Mouse (Mus musculus) liver, embryonic 12.5 days (tissue): ENCODE results near the gene Cldn19. TPM values are rescaled to one million over a fixed set of nuclear protein-coding genes. Genes with fewer than 3 reads are reported as not detected.

Experiments used
- ATAC-seq: fragments of 200-750 bp; cut with Nextera tagmentation; 2 replicates; pipeline ENCODE4 v1.8.0; 2017; ENCODE audit warnings: moderate number of reproducible peaks, mild to moderate bottlenecking, moderate library complexity
- H3K27ac ChIP-seq: fragments of 300-500 bp; sonication (generic); 2 replicates; pipeline ENCODE4 v1.5.1; 2016; ENCODE audit warnings: mild to moderate bottlenecking
- H3K27me3 ChIP-seq: fragments of 300-500 bp; sonication (generic); replicated peaks from 2 replicates; pipeline ENCODE4 v1.6.1; 2016; ENCODE audit warnings: mild to moderate bottlenecking, moderate library complexity
- H3K36me3 ChIP-seq: fragments of 300-500 bp; sonication (generic); 2 replicates; pipeline ENCODE4 v1.6.1; 2016; ENCODE audit warnings: mild to moderate bottlenecking, moderate library complexity
- H3K4me1 ChIP-seq: fragments of 300-500 bp; sonication (generic); 2 replicates; pipeline ENCODE4 v1.6.1; 2016
- H3K4me2 ChIP-seq: fragments of 300-500 bp; sonication (generic); 2 replicates; pipeline ENCODE4 v1.6.1; 2016; ENCODE audit warnings: mild to moderate bottlenecking, moderate library complexity
- H3K4me3 ChIP-seq: fragments of 300-500 bp; sonication (generic); 2 replicates; pipeline ENCODE4 v1.5.1; 2016; ENCODE audit warnings: mild to moderate bottlenecking, moderate library complexity
- H3K9ac ChIP-seq: fragments of 300-500 bp; sonication (generic); 2 replicates; pipeline ENCODE4 v1.6.1; 2016; ENCODE audit warnings: mild to moderate bottlenecking, moderate library complexity
- H3K9me3 ChIP-seq: fragments of 300-500 bp; sonication (generic); replicated peaks from 2 replicates; pipeline ENCODE4 v1.6.1; 2016; ENCODE audit warnings: mild to moderate bottlenecking, moderate library complexity
- WGBS: fragments of 180-500 bp; shearing (Covaris S2); methylation state at CpG from one replicate; pipeline ENCODE4 v1.1.7; 2016; ENCODE audit not compliant: insufficient replicate concordance; 5-methylcytosine and 5-hydroxymethylcytosine counted together
- polyA plus RNA-seq: library from polyadenylated mRNA; unstranded; fragments of >200 nt; fragmentation: Nextera tagmentation; extraction: Ambion mirVana; gene quantifications from 2 replicates; pipeline ENCODE4 v1.2.1, GENCODE M21; 2016

Gene Cldn19
- polyA plus RNA-seq, 1 experiment from 2014 or later, result not detected

DNA sequence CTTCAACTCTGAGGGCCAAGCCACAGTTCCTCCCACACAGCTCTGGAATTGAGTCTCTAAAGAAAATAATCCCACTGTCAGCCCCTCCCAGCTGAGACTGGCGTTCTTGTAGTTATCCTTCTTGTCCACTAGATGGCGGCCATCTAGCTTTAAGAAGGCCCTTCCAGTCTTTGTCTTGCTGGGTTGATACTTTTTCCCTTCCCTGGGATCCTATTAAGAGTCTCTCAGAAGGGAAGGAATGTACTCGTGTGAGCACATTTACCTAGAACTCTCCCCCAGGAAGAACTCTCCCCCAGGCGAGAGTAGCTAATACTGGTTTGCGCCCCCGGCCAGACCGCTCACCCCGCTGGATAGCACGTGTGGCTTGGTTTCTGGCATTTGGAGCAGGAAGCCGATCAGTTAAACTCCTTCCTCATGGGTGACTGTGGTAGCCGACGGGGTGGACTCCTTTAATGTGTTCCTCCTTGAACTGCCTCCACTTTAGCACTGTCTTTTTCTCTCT, 16.0 kb upstream of the Cldn19 start:
- H3K4me1 ChIP-seq, result peaks cover 18% of the 10 kb centered on the region
- ATAC-seq, result peak; percentile 69; the same call in 1 of the 2 replicates
- peak overlapping the region; percentile 33 for H3K9ac ChIP-seq
- peak overlapping the region; percentile 44 for H3K4me2 ChIP-seq
- 25% methylated on average over 12 of the region's 12 CpGs for WGBS
- H3K27ac ChIP-seq, result peak overlapping the region; percentile 42; the same call in 1 of the 2 replicates
- no peaks in the 10 kb centered on the region for H3K9me3 ChIP-seq
- no peaks in the 10 kb centered on the region for H3K27me3 ChIP-seq
- peaks cover 41% of the 10 kb centered on the region for H3K36me3 ChIP-seq
- H3K4me3 ChIP-seq, result 0 out of 2 replicates have a peak overlapping the region, but pooled peaks have one; percentile 16

DNA sequence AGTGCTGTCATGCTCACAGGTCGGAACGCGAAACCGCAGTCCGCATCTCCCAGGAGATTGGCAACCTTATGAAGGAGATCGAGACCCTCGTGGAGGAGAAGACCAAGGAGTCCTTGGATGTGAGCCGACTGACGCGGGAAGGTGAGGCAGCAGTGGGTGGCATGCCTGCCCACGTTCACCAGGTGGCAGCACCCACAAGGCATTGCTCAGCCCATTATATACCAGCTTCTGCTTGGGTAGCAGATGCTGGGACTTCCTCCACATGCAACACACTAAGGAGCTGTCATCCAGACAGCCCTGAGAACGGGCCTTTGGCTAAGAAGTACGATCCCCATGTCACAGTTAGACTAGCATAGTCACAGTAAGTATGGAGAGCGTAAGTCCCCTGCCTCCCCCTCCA, 13.6 kb upstream of the Cldn19 start:
- Histone ChIP-seq H3K27me3 (no peaks in the 10 kb centered on the region), H3K27ac (no peak overlapping the region), H3K36me3 (peaks cover 51% of the 10 kb centered on the region), H3K9me3 (no peaks in the 10 kb centered on the region), H3K4me1 (peaks cover 13% of the 10 kb centered on the region), H3K4me2 (no peak overlapping the region), H3K4me3 (no peak overlapping the region), H3K9ac (no peak overlapping the region)
- WGBS, result 78% methylated on average over 14 of the region's 14 CpGs
- no peak for ATAC-seq

DNA sequence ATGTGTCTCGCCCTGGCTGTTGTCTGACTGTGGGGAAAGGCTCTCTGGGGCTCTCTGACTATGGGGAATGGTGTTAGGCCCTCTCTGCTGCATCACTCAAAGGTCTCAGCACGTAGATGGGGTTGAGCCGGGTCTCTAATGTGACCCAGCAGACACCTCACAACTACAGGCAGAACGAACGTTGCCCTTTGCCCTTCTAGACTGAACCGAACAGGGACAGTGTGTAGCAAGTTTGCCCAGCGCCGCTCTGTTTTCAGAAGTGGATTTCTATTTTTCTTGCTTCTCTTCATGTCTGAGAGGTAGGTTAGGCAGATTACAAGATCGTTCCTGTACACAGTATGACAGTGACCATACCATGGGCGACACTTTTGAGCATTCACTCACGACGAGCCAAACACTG, 12.6 kb upstream of the Cldn19 start:
- peaks cover 52% of the 10 kb centered on the region for H3K36me3 ChIP-seq
- no peak overlapping the region for H3K4me3 ChIP-seq
- H3K4me1 ChIP-seq, result peaks cover 15% of the 10 kb centered on the region
- 75% methylated on average over 12 of the region's 12 CpGs for WGBS
- H3K27ac ChIP-seq, result no peak overlapping the region
- H3K9ac ChIP-seq, result no peak overlapping the region
- no peak for ATAC-seq
- H3K27me3 ChIP-seq, result no peaks in the 10 kb centered on the region
- no peaks in the 10 kb centered on the region for H3K9me3 ChIP-seq
- no peak overlapping the region for H3K4me2 ChIP-seq

DNA sequence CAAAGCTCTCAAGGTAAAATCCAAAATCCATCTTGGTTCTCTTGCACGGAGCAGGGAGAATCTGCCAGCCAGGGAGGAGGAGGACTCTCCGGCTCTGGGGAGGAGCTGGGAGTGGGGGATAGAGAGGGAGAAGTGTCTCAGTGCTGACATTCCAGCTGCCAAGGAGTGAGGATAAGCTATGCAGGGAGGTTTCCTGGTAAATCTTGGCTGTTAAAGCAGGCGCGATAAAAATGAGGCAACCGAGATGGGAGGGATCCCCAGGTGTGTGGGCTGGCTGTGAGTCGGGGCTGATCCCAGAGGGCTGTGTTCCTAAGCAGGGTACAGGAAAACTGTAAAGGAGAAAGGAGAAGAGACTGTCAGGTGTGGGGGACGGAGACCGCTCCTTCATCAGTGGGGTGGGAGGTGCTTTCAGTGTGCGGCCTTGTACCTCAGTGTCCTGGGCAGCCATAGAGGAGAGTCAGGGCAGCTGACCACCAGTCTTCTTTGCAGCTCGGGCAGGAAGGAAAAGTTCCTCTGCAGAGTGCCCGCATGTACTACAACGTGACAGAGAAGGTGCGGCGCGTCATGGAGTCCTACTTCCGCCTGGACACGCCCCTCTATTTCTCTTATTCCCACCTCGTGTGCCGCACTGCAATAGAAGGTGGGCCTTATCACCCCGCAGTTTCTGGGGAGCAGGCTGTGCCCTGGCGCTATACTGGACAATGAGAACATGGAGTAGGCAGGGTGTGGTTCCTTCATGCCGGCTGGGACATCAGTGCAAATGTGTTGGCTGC, 10.6 kb upstream of the Cldn19 start:
- Histone ChIP-seq H3K9me3 (no peaks in the 10 kb centered on the region), H3K4me3 (no peak overlapping the region), H3K27me3 (no peaks in the 10 kb centered on the region), H3K9ac (no peak overlapping the region), H3K4me1 (peaks cover 5% of the 10 kb centered on the region; the same call in 1 of the 2 replicates), H3K4me2 (no peak overlapping the region), H3K27ac (no peak overlapping the region), H3K36me3 (peaks cover 61% of the 10 kb centered on the region)
- WGBS, result 74% methylated on average over 22 of the region's 22 CpGs
- no peak for ATAC-seq

DNA sequence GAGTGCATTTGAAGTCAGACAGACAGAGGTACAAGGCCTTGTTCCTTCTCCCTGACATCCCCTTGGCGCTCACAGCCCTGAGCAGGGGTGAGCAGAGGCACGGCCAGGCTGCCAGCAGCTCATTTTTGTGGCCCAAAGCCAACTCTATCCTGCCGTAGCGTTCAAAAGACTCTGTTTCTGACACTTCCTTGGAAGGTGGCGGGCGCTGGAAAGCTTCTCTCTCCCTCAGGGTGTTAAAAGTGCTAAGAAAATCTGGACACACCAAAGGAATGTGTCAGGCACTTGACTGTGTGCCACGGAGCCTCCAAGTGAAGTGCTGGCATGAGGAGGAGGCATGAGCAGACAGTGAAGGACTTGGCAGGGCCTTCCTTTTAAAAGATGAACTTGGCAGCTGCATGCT, 9.7 kb upstream of the Cldn19 start:
- 0 out of 2 replicates have a peak, but pooled peaks cover 3% of the 10 kb centered on the region for H3K4me1 ChIP-seq
- H3K4me3 ChIP-seq, result no peak overlapping the region
- H3K27ac ChIP-seq, result no peak overlapping the region
- H3K9ac ChIP-seq, result no peak overlapping the region
- peaks cover 58% of the 10 kb centered on the region for H3K36me3 ChIP-seq
- no peak overlapping the region for H3K4me2 ChIP-seq
- no peaks in the 10 kb centered on the region for H3K27me3 ChIP-seq
- no peaks in the 10 kb centered on the region for H3K9me3 ChIP-seq
- WGBS, result 74% methylated on average over 7 of the region's 7 CpGs
- no peak for ATAC-seq

GRCm38 (mm10) chr4:119245961-119246360, 9.3 kb upstream of the Cldn19 start:
- Histone ChIP-seq H3K4me2 (no peak overlapping the region), H3K27ac (no peak overlapping the region), H3K27me3 (no peaks in the 10 kb centered on the region), H3K9me3 (no peaks in the 10 kb centered on the region), H3K9ac (no peak overlapping the region), H3K4me3 (no peak overlapping the region), H3K36me3 (peaks cover 57% of the 10 kb centered on the region), H3K4me1 (0 out of 2 replicates have a peak, but pooled peaks cover 3% of the 10 kb centered on the region)
- no peak for ATAC-seq
- WGBS, result 81% methylated on average over 9 of the region's 9 CpGs

DNA sequence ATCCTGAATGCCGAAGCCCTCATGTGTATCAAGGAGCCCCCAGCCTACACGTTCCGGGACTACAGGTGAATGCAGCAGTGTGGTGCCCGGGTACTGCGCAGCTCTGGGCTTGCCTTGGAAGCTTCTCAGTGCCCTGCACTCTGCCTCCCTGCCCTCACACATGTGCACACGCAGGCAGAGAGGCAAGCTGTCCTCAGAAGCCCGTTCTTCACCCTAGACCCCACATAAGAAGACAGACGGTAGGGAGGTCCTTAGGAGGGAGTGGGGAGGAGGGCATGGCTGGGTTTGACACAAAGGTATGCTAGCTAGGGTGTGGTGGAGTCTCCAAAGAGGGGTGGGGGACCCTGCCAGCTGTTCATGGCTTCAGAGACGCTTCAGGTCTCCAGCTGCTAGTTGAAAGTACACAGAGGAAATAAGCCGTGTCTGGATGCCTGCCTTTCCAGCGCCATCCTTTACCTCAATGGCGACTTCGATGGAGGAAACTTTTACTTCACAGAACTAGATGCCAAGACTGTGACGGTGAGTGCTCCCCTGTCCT, 8.5 kb upstream of the Cldn19 start:
- WGBS, result 73% methylated on average over 14 of the region's 14 CpGs
- no peaks in the 10 kb centered on the region for H3K27me3 ChIP-seq
- ATAC-seq, result no peak
- no peak overlapping the region for H3K27ac ChIP-seq
- H3K36me3 ChIP-seq, result peaks cover 49% of the 10 kb centered on the region
- 0 out of 2 replicates have a peak, but pooled peaks cover 3% of the 10 kb centered on the region for H3K4me1 ChIP-seq
- H3K9ac ChIP-seq, result no peak overlapping the region
- no peak overlapping the region for H3K4me2 ChIP-seq
- no peak overlapping the region for H3K4me3 ChIP-seq
- no peaks in the 10 kb centered on the region for H3K9me3 ChIP-seq

- no peaks in the 10 kb centered on the region for H3K27me3 ChIP-seq
- WGBS, result 41% methylated on average over 13 of the region's 13 CpGs
- no peak overlapping the region for H3K4me2 ChIP-seq
- peaks cover 42% of the 10 kb centered on the region for H3K36me3 ChIP-seq
- H3K4me3 ChIP-seq, result no peak overlapping the region
- H3K9me3 ChIP-seq, result no peaks in the 10 kb centered on the region
- H3K9ac ChIP-seq, result no peak overlapping the region
- ATAC-seq, result peak; percentile 36; the same call in 1 of the 2 replicates
- H3K4me1 ChIP-seq, result 0 out of 2 replicates have a peak, but pooled peaks cover 3% of the 10 kb centered on the region
- no peak overlapping the region for H3K27ac ChIP-seq
These were observed 7.6 kb upstream of the Cldn19 start for GRCm38 (mm10) chr4:119247462-119248235.

DNA sequence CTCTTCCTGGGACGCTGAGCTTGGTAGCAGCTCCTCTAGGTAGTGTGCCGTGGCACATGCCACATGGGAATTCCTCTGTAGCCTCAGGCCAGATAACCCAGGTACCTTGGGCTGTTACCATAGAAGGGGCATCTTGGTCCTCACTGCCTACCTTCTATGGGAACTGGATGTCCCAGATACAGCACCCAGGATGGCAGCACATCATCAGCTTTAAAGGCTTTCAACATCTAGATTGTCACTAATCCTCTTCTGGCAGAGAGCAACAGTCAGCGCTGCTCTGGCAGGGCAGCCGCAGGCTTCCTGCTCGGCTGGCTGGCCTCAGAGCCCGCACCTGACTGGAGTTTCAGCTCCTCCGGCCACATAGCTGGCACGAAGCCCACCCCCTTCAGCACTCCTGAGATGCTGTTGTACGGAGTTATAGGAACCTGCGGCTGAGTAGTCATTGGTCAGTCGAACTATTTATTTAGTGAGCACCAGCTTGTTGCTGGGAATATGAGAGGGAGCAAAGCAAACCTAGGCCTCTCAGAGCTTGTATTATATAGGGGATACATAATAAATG, 6.7 kb upstream of the Cldn19 start:
- Histone ChIP-seq H3K27me3 (no peaks in the 10 kb centered on the region), H3K27ac (no peak overlapping the region), H3K36me3 (peaks cover 42% of the 10 kb centered on the region), H3K9me3 (no peaks in the 10 kb centered on the region), H3K4me2 (no peak overlapping the region), H3K4me3 (no peak overlapping the region), H3K9ac (no peak overlapping the region), H3K4me1 (0 out of 2 replicates have a peak, but pooled peaks cover 3% of the 10 kb centered on the region)
- 80% methylated on average over 11 of the region's 11 CpGs for WGBS
- no peak for ATAC-seq

DNA sequence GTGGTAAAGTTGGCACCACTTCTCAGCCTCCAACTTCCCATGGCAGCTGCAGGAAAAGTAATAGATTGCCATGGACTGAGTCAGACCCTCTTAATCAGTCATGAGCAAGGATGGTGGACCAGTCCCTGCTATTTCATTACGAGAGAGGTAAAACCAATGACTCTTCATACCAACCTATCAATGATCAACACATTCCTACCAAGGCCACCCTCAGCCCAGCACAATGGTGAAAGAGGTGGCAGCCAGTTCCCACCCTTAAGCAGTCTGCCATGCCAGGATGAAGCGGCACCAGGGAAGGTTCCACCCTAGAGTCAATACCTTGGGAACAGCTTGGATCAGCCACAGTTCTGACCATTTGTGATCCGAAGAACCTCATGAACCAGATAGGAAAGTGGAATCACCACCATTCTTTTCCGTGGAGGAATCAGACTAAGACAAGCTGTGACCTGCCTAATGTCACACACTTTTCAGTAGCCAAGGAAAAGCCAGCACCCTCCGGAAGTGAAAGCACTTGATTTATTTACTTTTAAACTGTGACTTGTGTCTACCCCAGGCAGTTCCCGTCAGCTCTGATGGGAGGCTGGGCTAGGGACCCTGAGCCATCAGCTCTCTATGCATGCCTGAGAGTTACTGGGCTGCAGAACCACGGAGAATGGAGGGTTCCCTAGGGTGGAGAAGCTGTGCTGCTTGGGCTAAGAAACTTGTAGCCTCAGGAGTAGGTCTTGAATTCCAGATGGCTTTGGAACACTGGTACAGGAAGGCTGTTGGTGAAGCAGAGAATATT, 3.0 kb upstream of the Cldn19 start:
- Histone ChIP-seq H3K36me3 (peaks cover 12% of the 10 kb centered on the region), H3K4me3 (no peak overlapping the region), H3K4me1 (0 out of 2 replicates have a peak, but pooled peaks cover 5% of the 10 kb centered on the region), H3K9ac (no peak overlapping the region), H3K27me3 (peaks cover 6% of the 10 kb centered on the region; the same call in 1 of the 2 replicates), H3K4me2 (no peak overlapping the region), H3K27ac (no peak overlapping the region), H3K9me3 (no peaks in the 10 kb centered on the region)
- WGBS, result 50% methylated on average over 7 of the region's 7 CpGs
- ATAC-seq, result no peak

DNA sequence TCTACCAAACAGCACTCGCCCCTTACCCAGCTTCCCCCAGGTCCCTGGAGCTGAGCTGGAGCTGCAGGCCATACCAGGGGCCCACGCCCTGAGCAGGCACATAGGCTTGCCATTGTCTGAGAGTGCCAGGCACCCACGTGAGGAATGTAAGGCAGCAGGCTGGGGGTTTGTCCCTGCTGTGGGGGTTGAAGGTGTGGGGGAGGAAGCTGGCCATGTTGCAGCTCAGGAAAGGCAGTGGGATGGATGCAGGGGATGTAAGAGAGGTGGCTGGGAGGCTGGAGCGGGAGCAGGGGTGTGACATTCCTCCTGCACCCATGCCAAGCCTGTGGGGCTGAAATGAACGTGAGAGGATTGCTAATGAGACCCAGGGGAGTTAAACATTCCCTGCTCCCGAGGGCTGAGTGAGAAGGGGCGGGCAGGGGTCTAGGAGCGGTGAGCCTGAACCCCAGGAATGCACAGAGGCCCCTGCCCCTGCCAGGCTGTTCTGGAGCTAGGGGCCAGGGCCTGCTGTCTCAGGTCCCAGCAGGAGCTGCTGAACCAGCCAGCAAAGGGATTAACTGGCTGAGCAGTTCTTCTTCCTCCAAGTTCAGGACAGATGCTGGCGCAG, 1.1 kb upstream of the Cldn19 start:
- no peaks in the 10 kb centered on the region for H3K9me3 ChIP-seq
- H3K4me1 ChIP-seq, result 0 out of 2 replicates have a peak, but pooled peaks cover 2% of the 10 kb centered on the region
- peaks cover 6% of the 10 kb centered on the region; the same call in 1 of the 2 replicates for H3K27me3 ChIP-seq
- no peak overlapping the region for H3K4me3 ChIP-seq
- H3K4me2 ChIP-seq, result no peak overlapping the region
- H3K27ac ChIP-seq, result no peak overlapping the region
- WGBS, result 42% methylated on average over 9 of the region's 9 CpGs
- no peak overlapping the region for H3K9ac ChIP-seq
- H3K36me3 ChIP-seq, result no peaks in the 10 kb centered on the region
- ATAC-seq, result no peak
